Mouse (Mus musculus) ovary, adult 2 months (tissue): Measurements from ENCODE around the gene Stfa1. TPM values are rescaled to one million over a fixed set of nuclear protein-coding genes. Genes with fewer than 3 reads are reported as not detected.

Experiments
- polyA plus RNA-seq: library from polyadenylated mRNA; depleted of rRNA; stranded (reverse); fragments of >200 nt; gene quantifications from 2 replicates; pipeline ENCODE4 v1.2.3, GENCODE M21; 2012; rRNA removed

Gene Stfa1
- not detected in 2 replicates for polyA plus RNA-seq

GRCm38 (mm10) chr16:36276796-36277195, at the start of gene Stfa1:
Gene Stfa1, plus strand, starts transcription at chr16:36276951.

GRCm38 (mm10) chr16:36334232-36334631, 57.5 kb downstream of the Stfa1 start, which contains the start of gene BC117090:
Gene BC117090, minus strand, starts transcription at chr16:36334332.

Other genes with a start within 250 kb of the Stfa1 start
- gene Wdr5b, start 235.8 kb upstream of the Stfa1 start, polyA plus RNA-seq, result 1.3 TPM in 2 replicates
- gene Fam162a, start 205.4 kb upstream of the Stfa1 start, polyA plus RNA-seq, result 39.3 and 55.3 TPM in 2 replicates
- 2.7 and 4.7 TPM in 2 replicates for gene Ccdc58, start 205.3 kb upstream of the Stfa1 start, polyA plus RNA-seq
- not detected in 2 replicates for gene Csta1, start 145.7 kb upstream of the Stfa1 start, polyA plus RNA-seq
- gene Stfa2l1, start 120.1 kb upstream of the Stfa1 start, polyA plus RNA-seq, result not detected in 2 replicates
- not detected in 2 replicates for gene Gm5483, start 92.7 kb upstream of the Stfa1 start, polyA plus RNA-seq
- not detected in 2 replicates for gene Gm5416, start 66.5 kb upstream of the Stfa1 start, polyA plus RNA-seq
- gene 2010005H15Rik, start 55.5 kb upstream of the Stfa1 start, polyA plus RNA-seq, result not detected in 2 replicates
- not detected in 2 replicates for gene BC117090, start 57.4 kb downstream of the Stfa1 start, polyA plus RNA-seq
- not detected in 2 replicates for gene BC100530, start 90.8 kb downstream of the Stfa1 start, polyA plus RNA-seq
- gene Stfa2, start 131.5 kb downstream of the Stfa1 start, polyA plus RNA-seq, result not detected in 2 replicates
- gene Stfa3, start 178.4 kb downstream of the Stfa1 start, polyA plus RNA-seq, result not detected in 2 replicates